Mouse (Mus musculus) macrophage (primary cell): ENCODE measurements at regions not wholly inside any gene's neighbourhood (a gene's known extent, or its start where the extent isn't known, plus 50 kb on each side); places are given as distances from the start of the nearest gene placed in this dataset.

ENCODE experiments used
- H3K27ac ChIP-seq: fragments of 350-480 bp; formaldehyde crosslinking; 2 replicates; pipeline ENCODE4 v1.9.0; 2021
- H3K36me3 ChIP-seq: fragments of 350-480 bp; formaldehyde crosslinking; 2 replicates; pipeline ENCODE4 v1.9.0; 2021; ENCODE audit errors: inconsistent target
- H3K4me3 ChIP-seq: fragments of 350-480 bp; formaldehyde crosslinking; 2 replicates; pipeline ENCODE4 v1.9.0; 2021; ENCODE audit errors: inconsistent target
- H3K79me2 ChIP-seq: fragments of 350-480 bp; formaldehyde crosslinking; 2 replicates; pipeline ENCODE4 v1.9.0; 2021; ENCODE audit errors: inconsistent target
- WGBS: methylation state at CpG from one replicate; pipeline ENCODE4 v1.1.7; 2026; ENCODE audit warnings: inconsistent platforms; ENCODE audit not compliant: missing documents; 5-methylcytosine and 5-hydroxymethylcytosine counted together

DNA sequence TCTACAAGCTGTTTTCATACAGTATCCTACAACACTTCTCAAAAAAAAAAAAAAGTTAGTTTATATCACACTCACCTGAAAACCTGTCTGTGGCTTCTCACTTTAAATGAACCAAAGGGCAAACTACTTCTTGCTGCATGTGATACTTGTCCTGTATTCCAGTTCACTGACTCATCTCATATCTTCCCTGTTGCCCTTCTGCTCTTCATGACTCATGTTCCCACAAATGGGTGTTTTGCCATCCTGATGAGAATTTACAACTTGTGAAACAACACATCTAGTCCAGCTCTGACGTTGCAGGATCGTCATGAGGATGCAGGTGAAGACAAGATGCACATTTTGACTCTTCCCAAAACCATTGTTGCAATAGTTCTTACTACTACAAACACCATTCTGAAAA is 2412.7 kb upstream of the Gm7489 start:
- Histone ChIP-seq H3K79me2 (no peaks in the 10 kb centered on the region), H3K4me3 (no peak overlapping the region), H3K27ac (no peak overlapping the region), H3K36me3 (no peaks in the 10 kb centered on the region)
- 71% methylated on average over 2 of the region's 2 CpGs for WGBS

GRCm38 (mm10) chr15:51481856-51482255 is 2402.8 kb upstream of the Gm7489 start:
- 94% methylated on average over 2 of the region's 4 CpGs for WGBS
- no peaks in the 10 kb centered on the region for H3K36me3 ChIP-seq
- H3K4me3 ChIP-seq: no peak overlapping the region
- H3K79me2 ChIP-seq: no peaks in the 10 kb centered on the region
- no peak overlapping the region for H3K27ac ChIP-seq

- H3K4me3 ChIP-seq: no peak overlapping the region
- WGBS: 94% methylated on average over 2 of the region's 2 CpGs
- no peaks in the 10 kb centered on the region for H3K36me3 ChIP-seq
- H3K79me2 ChIP-seq: no peaks in the 10 kb centered on the region
- H3K27ac ChIP-seq: no peak overlapping the region
These were observed 2400.5 kb upstream of the Gm7489 start for GRCm38 (mm10) chr15:51484207-51484606.

DNA sequence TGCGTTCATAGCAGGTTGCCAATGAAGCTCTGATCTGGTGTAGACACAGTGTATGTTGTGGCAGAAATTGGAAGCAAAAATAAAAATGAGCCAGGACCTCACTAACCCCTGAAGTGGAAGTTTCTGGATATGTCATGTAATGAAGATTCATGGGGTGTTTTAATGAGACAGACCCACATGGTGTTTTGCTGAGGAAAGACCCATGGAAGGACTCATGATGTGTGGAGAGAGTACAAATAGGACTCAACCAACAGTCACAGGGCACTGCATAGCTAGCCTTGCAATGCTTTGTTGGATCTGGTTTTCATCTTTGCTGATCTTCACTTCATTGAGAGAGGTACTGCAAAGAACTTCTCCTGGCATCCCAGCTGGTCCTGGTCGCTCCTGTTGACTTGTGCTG is 2399.2 kb upstream of the Gm7489 start:
- Histone ChIP-seq H3K4me3 (no peak overlapping the region), H3K27ac (no peak overlapping the region), H3K36me3 (no peaks in the 10 kb centered on the region), H3K79me2 (no peaks in the 10 kb centered on the region)
- 88% methylated on average over 2 of the region's 2 CpGs for WGBS

DNA sequence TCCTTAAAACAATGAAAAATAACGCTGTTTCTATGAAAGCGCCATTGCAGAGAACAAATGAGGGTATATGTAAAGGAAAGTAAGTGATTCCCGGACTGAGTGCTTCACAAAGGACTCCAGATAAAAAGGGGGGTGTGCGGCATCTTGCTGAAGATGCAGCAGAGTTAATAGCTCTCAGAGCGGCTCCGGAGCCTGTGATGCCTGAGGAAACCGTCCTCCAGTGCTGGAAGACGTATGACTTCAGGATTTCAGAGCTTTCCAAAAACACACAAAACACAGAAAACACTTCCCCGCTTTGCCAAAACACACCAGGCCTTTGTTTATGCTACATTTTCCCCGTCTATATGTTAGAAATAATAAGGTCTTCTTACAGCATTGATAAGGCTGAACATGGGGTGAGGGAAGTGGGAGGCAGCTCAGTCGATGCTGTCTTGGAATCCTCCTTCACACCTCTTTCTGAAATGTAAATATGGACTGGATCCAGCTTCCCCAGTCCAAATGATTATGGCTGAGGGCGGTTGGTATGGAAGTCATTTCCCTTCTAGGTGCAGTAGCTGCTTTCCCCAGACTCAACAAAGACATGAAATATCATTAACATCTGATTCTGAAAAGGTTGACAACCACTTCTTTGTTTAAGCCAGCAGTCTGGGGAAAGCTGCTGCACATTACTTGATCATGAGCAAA is 2382.5 kb upstream of the Gm7489 start:
- Histone ChIP-seq H3K79me2 (no peaks in the 10 kb centered on the region), H3K4me3 (no peak overlapping the region), H3K36me3 (no peaks in the 10 kb centered on the region), H3K27ac (no peak overlapping the region)
- WGBS: 89% methylated on average over 12 of the region's 12 CpGs

GRCm38 (mm10) chr15:51502742-51503270 is 2381.9 kb upstream of the Gm7489 start:
- no peak overlapping the region for H3K4me3 ChIP-seq
- H3K79me2 ChIP-seq: no peaks in the 10 kb centered on the region
- no peak overlapping the region for H3K27ac ChIP-seq
- H3K36me3 ChIP-seq: no peaks in the 10 kb centered on the region
- WGBS: 91% methylated on average over 10 of the region's 10 CpGs

GRCm38 (mm10) chr15:51503341-51503740 is 2381.4 kb upstream of the Gm7489 start:
- WGBS: 90% methylated on average over 7 of the region's 8 CpGs
- Histone ChIP-seq H3K27ac (no peak overlapping the region), H3K79me2 (no peaks in the 10 kb centered on the region)

DNA sequence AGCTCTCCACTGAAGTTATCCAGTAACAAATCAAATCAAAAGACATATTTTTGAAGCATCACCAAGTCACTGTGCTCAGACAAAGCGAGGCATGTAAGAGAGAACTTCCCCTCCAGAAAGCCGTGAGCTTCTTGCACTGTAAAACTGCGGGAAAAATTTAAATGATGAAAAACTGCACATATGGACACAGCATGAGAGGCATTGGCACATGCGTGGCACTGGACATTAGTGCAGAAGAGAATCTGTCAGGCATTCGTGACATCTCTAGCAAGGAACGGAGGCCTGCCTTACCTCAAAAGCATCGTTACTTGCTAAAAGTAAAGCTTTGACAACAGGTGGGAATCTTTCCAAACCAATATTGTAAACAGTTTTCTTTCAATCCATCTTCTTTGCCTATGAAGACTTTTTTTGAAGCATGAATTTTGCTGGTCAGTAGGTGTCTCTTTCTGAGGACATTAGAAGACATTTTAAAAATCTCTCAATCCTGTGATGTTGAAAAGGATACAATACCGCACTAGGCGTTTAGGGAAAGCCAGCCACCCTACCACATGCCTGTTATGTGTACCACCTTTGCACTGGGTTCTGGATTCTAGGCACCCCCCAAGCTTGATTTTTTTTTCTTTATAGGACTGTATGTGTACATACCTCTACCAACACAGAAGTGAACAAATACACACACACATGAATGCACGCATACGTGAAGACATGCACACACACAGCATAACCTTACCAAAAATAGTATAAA is 2380.5 kb upstream of the Gm7489 start:
- no peaks in the 10 kb centered on the region for H3K36me3 ChIP-seq

More at GRCm38 (mm10) chr15:51503341-51503740, 2381.4 kb upstream of the Gm7489 start:
- no peaks in the 10 kb centered on the region for H3K36me3 ChIP-seq
- no peak overlapping the region for H3K4me3 ChIP-seq

DNA sequence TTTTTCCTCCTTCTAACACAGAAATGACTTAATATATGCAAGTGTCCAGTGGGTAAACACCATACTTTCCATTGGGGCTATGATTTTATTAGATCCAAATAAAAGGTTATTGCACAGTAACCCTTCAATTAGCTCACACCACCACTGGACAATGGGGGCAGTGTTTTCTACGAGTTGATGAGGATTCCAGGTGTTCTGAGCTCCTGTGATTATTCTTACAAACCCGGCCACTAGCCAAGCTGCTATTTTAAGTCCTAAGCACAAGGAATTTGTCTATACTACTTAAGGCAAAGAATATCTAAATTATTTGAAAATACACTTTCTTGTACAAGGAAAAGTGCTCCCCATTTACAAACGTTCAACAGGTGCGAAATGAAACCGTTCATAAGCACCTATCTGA is 2379.9 kb upstream of the Gm7489 start:
- Histone ChIP-seq H3K79me2 (no peaks in the 10 kb centered on the region), H3K27ac (no peak overlapping the region), H3K4me3 (no peak overlapping the region), H3K36me3 (no peaks in the 10 kb centered on the region)
- 92% methylated on average over 5 of the region's 5 CpGs for whole genome bisulfite sequencing

More for the DNA sequence above, 2380.5 kb upstream of the Gm7489 start:
- H3K4me3 ChIP-seq: no peak overlapping the region
- WGBS: 94% methylated on average over 10 of the region's 11 CpGs
- H3K79me2 ChIP-seq: no peaks in the 10 kb centered on the region
- H3K27ac ChIP-seq: no peak overlapping the region

- Histone ChIP-seq H3K36me3 (no peaks in the 10 kb centered on the region), H3K27ac (no peak overlapping the region), H3K79me2 (no peaks in the 10 kb centered on the region), H3K4me3 (no peak overlapping the region)
- 83% methylated on average over 2 of the region's 2 CpGs for WGBS
These were observed 2377.6 kb upstream of the Gm7489 start for GRCm38 (mm10) chr15:51507126-51507525.

DNA sequence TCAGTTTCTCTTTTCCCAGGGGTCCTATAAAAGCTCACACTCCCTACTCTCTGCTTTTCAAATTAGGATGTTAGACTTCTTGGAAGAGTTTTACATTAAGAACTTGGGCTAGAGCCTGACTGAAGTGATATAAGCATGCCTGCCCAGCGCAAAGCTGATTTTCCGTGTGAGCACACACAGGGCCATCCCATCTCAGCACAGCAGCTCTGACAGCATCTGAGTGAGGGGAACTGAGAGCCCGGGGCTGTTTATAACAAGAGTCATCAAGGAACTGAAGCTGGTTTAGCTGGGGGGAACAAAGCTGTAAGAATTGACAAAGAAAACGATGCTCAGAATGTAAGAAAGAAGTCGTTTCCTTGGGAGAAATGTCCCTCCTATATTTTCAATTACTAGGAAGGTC is 2373.4 kb upstream of the Gm7489 start:
- no peaks in the 10 kb centered on the region for H3K79me2 ChIP-seq
- no peaks in the 10 kb centered on the region for H3K36me3 ChIP-seq
- no peak overlapping the region for H3K27ac ChIP-seq
- no peak overlapping the region for H3K4me3 ChIP-seq
- 73% methylated on average over 5 of the region's 5 CpGs for WGBS

GRCm38 (mm10) chr15:51536317-51536716 is 2348.4 kb upstream of the Gm7489 start:
- H3K79me2 ChIP-seq: no peaks in the 10 kb centered on the region
- H3K36me3 ChIP-seq: no peaks in the 10 kb centered on the region
- 84% methylated on average over 5 of the region's 5 CpGs for WGBS
- H3K4me3 ChIP-seq: no peak overlapping the region
- H3K27ac ChIP-seq: no peak overlapping the region

GRCm38 (mm10) chr15:51551216-51551775 is 2333.4 kb upstream of the Gm7489 start:
- no peaks in the 10 kb centered on the region for H3K36me3 ChIP-seq
- 93% methylated on average over 4 of the region's 4 CpGs for WGBS
- H3K79me2 ChIP-seq: no peaks in the 10 kb centered on the region
- no peak overlapping the region for H3K4me3 ChIP-seq
- H3K27ac ChIP-seq: no peak overlapping the region

DNA sequence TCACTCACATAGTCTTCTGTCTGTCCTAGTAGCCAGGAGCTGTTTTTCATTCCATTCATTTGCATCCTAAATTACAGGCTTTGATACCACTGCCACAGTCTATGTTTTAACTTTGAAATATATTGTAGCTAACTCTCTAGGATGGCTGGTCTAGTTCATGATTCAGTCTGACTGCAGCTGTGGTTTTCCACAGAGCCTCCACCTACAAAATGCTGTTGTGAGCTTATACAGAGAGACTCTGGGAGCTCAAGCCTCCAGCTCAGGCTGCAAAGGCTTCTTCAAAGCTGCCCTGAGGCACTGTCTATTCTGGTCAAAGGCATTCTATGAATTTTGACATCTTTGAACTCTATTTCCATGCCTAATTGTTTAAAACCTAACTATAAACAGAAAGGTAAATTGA is 2326.5 kb upstream of the Gm7489 start:
- Histone ChIP-seq H3K4me3 (no peak overlapping the region), H3K27ac (no peak overlapping the region), H3K36me3 (no peaks in the 10 kb centered on the region), H3K79me2 (no peaks in the 10 kb centered on the region)

GRCm38 (mm10) chr15:51565543-51565942 is 2319.2 kb upstream of the Gm7489 start:
- Histone ChIP-seq H3K36me3 (no peaks in the 10 kb centered on the region), H3K79me2 (no peaks in the 10 kb centered on the region), H3K27ac (no peak overlapping the region), H3K4me3 (no peak overlapping the region)
- WGBS: 90% methylated on average over 2 of the region's 3 CpGs
